Mouse (Mus musculus) kidney, embryonic 16.5 days (tissue): Measurements from ENCODE around the gene Itga9. TPM values are rescaled to one million over a fixed set of nuclear protein-coding genes. Genes with fewer than 3 reads are reported as not detected.

ENCODE experiments used
- ATAC-seq: fragments of 200-750 bp; cut with Nextera tagmentation; 2 replicates; pipeline ENCODE4 v1.8.0; 2017; ENCODE audit warnings: moderate TSS enrichment; ENCODE audit not compliant: low FRiP score, low TSS enrichment
- H3K27ac ChIP-seq: fragments of 300-500 bp; sonication (generic); 2 replicates; pipeline ENCODE4 v1.5.1; 2014; ENCODE audit warnings: low read length
- H3K27me3 ChIP-seq: fragments of 300-500 bp; sonication (generic); 2 replicates; pipeline ENCODE4 v1.6.1; 2014; ENCODE audit warnings: low read length, control low read depth, mixed read lengths; ENCODE audit not compliant: insufficient read depth
- H3K36me3 ChIP-seq: fragments of 300-500 bp; sonication (generic); 2 replicates; pipeline ENCODE4 v1.6.1; 2014; ENCODE audit warnings: low read length, control low read depth, mixed read lengths; ENCODE audit not compliant: insufficient read depth
- H3K4me1 ChIP-seq: fragments of 300-500 bp; sonication (generic); 2 replicates; pipeline ENCODE4 v1.6.1; 2014; ENCODE audit warnings: low read length, control low read depth, mixed read lengths; ENCODE audit not compliant: insufficient read depth
- H3K4me2 ChIP-seq: fragments of 300-500 bp; sonication (generic); replicated peaks from 2 replicates; pipeline ENCODE4 v1.6.1; 2014; ENCODE audit warnings: low read depth, low read length
- H3K4me3 ChIP-seq: fragments of 300-500 bp; sonication (generic); 2 replicates; pipeline ENCODE4 v1.5.1; 2014; ENCODE audit warnings: mild to moderate bottlenecking, low read length
- H3K9ac ChIP-seq: fragments of 300-500 bp; sonication (generic); replicated peaks from 2 replicates; pipeline ENCODE4 v1.6.1; 2014; ENCODE audit warnings: low read length
- H3K9me3 ChIP-seq: fragments of 300-500 bp; sonication (generic); 2 replicates; pipeline ENCODE4 v1.6.1; 2016; ENCODE audit warnings: low read length, control low read depth
- WGBS: fragments of 180-500 bp; shearing (Covaris S2); extraction: QIAGEN DNeasy Blood & Tissue Kit; methylation state at CpG from one replicate; pipeline ENCODE4 v1.1.7; 2014; 5-methylcytosine and 5-hydroxymethylcytosine counted together
- polyA plus RNA-seq: library from polyadenylated mRNA; unstranded; fragments of >200 nt; fragmentation: Nextera tagmentation; extraction: Ambion mirVana; gene quantifications from 2 replicates; pipeline ENCODE4 v1.2.1, GENCODE M21; 2015

The Itga9 gene
- polyA plus RNA-seq = 10.8 and 11.1 TPM in 2 replicates

DNA sequence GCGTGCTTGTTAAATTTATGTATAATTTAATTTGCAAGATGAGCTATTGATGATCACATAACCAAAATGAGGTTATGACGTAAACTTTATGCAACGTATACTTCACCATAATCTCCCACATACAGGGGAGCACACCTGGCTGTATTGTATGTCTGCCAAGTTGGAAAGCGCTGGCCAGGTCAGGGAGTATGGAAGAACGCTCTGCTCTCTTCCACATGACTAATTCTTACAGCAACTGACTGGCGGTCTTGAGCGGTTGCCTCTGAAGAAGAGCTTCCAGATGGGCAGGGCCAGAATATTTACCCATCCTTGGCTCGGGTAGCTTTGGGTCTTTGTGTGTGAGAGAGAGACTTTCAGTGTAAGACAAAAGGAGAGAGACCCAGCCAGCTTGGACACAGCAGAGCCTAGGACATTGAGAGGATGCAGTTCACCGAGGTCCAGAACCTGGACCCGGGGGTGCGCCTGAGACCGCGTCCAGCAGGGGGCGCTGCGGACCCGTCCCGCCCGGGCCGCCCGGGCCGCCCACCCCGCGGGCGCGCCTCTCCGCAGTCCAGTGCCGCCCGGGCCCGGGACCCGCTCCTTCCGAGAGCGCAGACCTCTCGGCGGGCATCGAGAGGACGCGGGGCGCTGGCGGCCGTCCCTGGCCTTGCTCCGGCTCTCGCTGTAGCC is at the start of gene Itga9:
Gene Itga9 (plus strand): TSS at position 543 of the 669 bp plus-strand sequence.
- H3K27me3 ChIP-seq = no peaks in the 10 kb centered on the region
- peaks cover 27% of the 10 kb centered on the region for H3K4me1 ChIP-seq
- ATAC-seq = peak; percentile 92
- H3K27ac ChIP-seq = peak within 1 kb of the TSS; percentile 77
- WGBS = 11% methylated on average over 32 of the region's 42 CpGs
- peak within 1 kb of the TSS; percentile 76 for H3K4me2 ChIP-seq
- no peaks in the 10 kb centered on the region for H3K36me3 ChIP-seq
- H3K9ac ChIP-seq = peak within 1 kb of the TSS; percentile 91
- no peaks in the 10 kb centered on the region for H3K9me3 ChIP-seq
- H3K4me3 ChIP-seq = peak within 1 kb of the TSS; percentile 78

DNA sequence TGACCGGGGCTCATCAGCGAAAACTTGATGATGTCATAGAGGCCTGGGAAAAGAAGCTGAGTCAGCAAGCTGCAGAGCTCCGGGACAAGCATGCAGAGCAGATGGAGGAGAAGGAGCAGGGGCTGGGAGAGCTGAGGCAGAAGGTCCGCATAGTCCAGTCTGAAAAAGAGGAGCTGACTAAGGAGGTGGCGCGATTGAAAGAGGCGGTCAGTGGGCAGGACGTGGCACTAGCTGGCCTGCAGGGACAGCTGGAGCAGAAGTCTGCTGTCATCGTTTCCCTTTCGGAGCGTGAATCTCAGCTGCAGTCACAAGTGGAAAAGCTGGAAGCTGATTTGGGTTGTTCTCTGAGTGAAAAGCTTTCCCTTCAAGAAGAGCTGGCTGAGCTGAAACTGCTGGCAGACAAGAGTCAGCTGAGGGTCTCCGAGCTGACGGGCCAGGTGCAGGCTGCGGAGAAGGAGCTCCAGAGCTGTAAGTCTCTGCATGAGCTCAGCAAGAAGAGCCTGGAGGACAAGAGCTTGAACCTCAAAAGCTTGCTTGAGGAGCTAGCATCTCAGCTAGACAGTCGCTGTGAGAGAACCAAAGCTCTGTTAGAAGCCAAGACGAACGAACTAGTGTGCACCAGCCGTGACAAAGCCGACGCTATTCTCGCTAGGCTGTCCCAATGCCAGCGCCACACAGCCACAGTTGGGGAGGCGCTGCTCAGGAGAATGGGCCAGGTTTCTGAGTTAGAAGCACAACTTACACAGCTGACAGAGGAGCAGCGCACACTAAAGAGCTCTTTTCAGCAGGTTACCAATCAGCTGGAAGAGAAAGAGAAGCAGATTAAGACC is 49.3 kb upstream of the Itga9 start:
- Histone ChIP-seq H3K9ac (no peak overlapping the region), H3K27ac (no peak overlapping the region), H3K4me2 (no peak overlapping the region), H3K27me3 (no peaks in the 10 kb centered on the region), H3K4me3 (no peak overlapping the region), H3K4me1 (no peaks in the 10 kb centered on the region), H3K9me3 (no peaks in the 10 kb centered on the region), H3K36me3 (peaks cover 68% of the 10 kb centered on the region)
- no peak for ATAC-seq
- WGBS = 83% methylated on average over 24 of the region's 24 CpGs

DNA sequence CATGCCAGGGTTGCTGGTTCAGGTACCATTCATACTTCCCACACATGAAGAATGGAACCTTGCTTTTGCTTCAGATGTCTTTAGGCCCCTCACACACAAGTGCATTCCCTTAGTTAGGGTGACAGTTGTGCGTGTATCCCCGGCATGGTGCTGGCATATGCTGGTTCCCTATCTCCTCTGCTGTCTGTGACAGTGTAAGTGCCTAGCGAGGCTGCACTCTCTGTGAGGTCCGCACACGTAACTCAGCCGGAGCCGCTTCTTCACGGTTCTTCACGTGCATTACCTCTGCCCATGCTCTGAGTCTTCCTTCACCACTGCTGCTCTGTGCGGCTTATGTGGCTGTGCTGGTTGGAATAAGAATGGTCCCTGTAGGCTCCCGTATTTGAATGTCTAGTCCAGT is 43.1 kb upstream of the Itga9 start:
- H3K4me2 ChIP-seq = no peak overlapping the region
- WGBS = 96% methylated on average over 11 of the region's 11 CpGs

DNA sequence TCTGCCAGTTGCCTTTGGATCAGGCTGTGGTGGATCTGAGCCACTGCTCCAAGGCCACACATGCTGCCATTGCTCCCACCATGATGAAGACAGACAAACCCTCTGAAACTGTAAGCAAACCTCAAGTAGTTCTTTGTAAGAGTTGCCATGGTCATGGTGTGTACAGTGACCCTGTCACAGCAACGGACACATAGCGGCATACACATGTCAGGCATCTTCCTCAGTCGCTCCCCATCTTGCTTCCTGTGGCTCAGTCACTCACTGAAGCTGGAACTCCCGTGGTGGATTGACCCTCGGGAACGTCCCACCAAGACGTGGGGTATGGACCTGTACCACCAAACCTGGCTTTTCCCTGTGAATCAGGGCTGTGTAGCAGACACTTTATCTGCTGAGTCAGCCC is 42.6 kb upstream of the Itga9 start:
- Histone ChIP-seq H3K27ac (no peak overlapping the region), H3K9ac (no peak overlapping the region), H3K27me3 (no peaks in the 10 kb centered on the region), H3K9me3 (no peaks in the 10 kb centered on the region), H3K36me3 (peaks cover 76% of the 10 kb centered on the region), H3K4me1 (no peaks in the 10 kb centered on the region), H3K4me2 (no peak overlapping the region), H3K4me3 (no peak overlapping the region)
- no peak for ATAC-seq
- WGBS = 84% methylated on average over 7 of the region's 7 CpGs

More for the DNA sequence above, 43.1 kb upstream of the Itga9 start:
- Histone ChIP-seq H3K27ac (no peak overlapping the region), H3K9me3 (no peaks in the 10 kb centered on the region), H3K36me3 (peaks cover 81% of the 10 kb centered on the region), H3K9ac (no peak overlapping the region), H3K27me3 (no peaks in the 10 kb centered on the region), H3K4me1 (no peaks in the 10 kb centered on the region), H3K4me3 (no peak overlapping the region)
- ATAC-seq = no peak

DNA sequence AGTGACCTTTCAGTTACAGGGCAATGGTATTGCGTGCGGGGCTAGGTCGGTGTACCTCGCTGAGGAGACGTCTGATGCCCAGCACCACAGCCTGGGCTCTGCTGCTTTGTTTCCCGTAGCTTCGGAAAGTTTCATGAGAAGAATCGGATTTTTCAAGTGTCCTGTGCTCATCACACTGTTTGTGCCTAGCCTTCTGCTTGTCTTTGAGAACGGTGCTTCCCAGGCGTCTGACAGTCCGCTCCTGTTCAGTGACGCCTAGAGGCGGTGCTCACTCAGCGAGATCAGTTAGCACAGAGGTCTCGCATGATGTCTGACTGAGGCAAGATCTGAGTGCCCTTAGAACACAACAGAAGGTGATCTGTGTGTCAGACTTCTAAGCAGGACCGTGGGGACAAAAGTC is 41.8 kb upstream of the Itga9 start:
- Histone ChIP-seq H3K27ac (no peak overlapping the region), H3K4me2 (no peak overlapping the region), H3K36me3 (peaks cover 74% of the 10 kb centered on the region), H3K4me3 (no peak overlapping the region), H3K9me3 (no peaks in the 10 kb centered on the region), H3K27me3 (no peaks in the 10 kb centered on the region), H3K9ac (no peak overlapping the region), H3K4me1 (no peaks in the 10 kb centered on the region)
- WGBS = 91% methylated on average over 16 of the region's 16 CpGs
- no peak for ATAC-seq

DNA sequence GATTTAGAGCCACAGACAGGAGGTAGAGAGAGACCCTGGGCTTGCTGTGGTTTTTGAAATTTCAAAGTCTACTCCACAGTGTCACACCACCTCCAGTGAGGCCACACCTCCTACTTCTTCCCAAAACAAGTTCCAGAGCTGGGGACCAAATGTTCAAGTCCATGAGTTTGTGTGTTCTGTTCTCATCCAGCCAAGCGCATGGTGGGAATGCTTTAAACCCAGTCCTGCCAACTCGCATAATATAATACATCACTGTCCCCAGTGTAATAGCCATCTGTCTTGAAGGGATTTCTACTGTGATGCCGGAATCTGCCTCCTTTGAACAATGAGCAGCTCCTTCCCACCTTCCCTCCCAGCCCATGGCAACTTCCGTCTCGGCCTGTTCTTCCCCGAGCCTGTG is 37.2 kb upstream of the Itga9 start:
- no peaks in the 10 kb centered on the region for H3K4me1 ChIP-seq
- WGBS = 93% methylated on average over 6 of the region's 6 CpGs

DNA sequence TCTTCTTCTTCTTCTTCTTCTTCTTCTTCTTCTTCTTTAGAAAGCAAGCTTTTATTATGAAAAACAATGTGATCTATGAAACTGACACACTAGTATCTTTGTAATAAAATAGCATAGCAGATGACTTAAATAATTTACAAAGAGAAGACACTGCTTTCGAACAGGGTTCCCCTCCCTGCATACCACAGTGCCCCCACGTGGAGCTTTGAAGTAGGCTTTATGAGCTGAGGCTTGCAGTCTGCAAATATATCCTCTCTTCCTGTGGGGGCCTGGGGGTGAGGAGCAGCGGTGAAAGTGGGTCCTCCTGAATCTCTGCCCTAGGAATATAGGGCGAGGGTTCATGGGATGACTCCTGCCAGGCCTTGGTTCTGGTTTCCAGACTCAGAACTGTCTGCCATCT is 35.6 kb upstream of the Itga9 start:
- no peak overlapping the region for H3K4me2 ChIP-seq
- ATAC-seq = no peak
- WGBS = 75% methylated on average over 4 of the region's 4 CpGs

More for the DNA sequence above, 37.2 kb upstream of the Itga9 start:
- no peaks in the 10 kb centered on the region for H3K27me3 ChIP-seq
- H3K4me3 ChIP-seq = no peak overlapping the region
- peaks cover 69% of the 10 kb centered on the region for H3K36me3 ChIP-seq
- H3K9me3 ChIP-seq = no peaks in the 10 kb centered on the region
- no peak overlapping the region for H3K27ac ChIP-seq
- no peak overlapping the region for H3K4me2 ChIP-seq
- no peak for ATAC-seq
- no peak overlapping the region for H3K9ac ChIP-seq

DNA sequence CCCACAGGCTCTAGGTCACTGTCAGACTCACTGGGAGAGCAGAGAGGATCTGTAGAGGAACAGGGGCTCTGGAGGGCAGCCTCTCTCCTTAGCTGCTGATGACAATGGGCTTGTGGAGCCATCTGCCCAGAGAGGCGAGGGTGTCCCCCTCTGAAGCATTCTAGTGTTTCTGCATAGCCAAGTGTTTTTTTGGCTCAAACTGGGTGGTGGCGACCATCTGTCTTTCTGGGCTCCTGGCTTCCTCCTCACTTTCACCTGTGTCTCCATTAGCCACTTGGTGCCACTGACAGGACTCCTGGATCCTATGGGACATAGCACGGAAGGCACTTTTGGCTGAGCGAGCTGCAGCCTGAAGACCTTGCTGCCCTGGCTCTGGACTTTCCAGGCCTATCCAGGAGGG is 34.8 kb upstream of the Itga9 start:
- Histone ChIP-seq H3K9ac (no peak overlapping the region), H3K9me3 (no peaks in the 10 kb centered on the region), H3K4me1 (no peaks in the 10 kb centered on the region), H3K4me2 (no peak overlapping the region), H3K4me3 (no peak overlapping the region), H3K27ac (no peak overlapping the region), H3K27me3 (no peaks in the 10 kb centered on the region), H3K36me3 (peaks cover 59% of the 10 kb centered on the region)
- no peak for ATAC-seq
- WGBS = 79% methylated on average over 4 of the region's 4 CpGs

More for the DNA sequence above, 35.6 kb upstream of the Itga9 start:
- Histone ChIP-seq H3K36me3 (peaks cover 64% of the 10 kb centered on the region), H3K4me1 (no peaks in the 10 kb centered on the region), H3K9me3 (no peaks in the 10 kb centered on the region), H3K27me3 (no peaks in the 10 kb centered on the region), H3K27ac (no peak overlapping the region), H3K9ac (no peak overlapping the region), H3K4me3 (no peak overlapping the region)

DNA sequence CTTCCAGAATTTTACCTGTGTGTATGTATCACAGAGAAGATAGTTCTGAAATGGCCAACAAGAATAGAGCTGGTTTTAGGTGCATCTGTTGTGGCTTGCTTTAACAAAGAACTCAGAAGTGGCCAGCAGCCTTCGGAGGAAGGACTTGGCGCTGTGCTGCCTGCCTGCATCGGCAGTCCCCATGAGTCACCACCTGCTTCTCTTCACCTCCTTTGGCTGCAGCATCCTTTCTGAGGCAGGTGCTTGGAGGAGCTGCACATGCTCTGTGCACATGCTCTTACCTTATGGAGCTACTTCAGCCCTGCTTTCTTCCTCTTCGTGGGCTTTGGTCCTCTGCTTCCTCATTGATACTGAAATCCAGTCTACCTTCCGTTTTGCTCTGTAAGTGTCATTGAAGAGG is 31.6 kb upstream of the Itga9 start:
- Histone ChIP-seq H3K36me3 (peaks cover 64% of the 10 kb centered on the region), H3K9ac (no peak overlapping the region), H3K4me2 (no peak overlapping the region), H3K27ac (no peak overlapping the region), H3K4me1 (no peaks in the 10 kb centered on the region), H3K27me3 (no peaks in the 10 kb centered on the region), H3K9me3 (no peaks in the 10 kb centered on the region), H3K4me3 (no peak overlapping the region)
- WGBS = 91% methylated on average over 5 of the region's 5 CpGs
- ATAC-seq = no peak

DNA sequence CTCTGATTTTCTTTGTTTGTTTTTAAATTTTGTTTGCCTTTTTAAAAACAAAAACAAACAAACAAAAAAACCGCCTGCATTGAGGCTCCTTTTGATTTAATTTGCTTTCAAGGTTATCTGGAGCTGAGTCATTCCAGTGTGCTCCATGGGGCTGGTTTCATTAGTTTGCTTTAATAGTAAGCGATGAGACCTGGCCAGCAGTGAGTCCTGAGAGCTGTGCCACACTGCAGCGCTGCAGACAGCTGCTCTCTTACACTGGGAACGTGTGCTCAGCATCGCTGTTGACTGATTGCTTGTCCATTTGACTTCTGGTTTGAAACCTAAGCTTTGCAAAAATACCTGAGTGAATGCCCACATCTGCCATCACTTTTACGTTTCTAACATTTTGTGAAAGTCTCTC is 26.1 kb upstream of the Itga9 start:
- H3K4me2 ChIP-seq = no peak overlapping the region
- 76% methylated on average over 6 of the region's 6 CpGs for WGBS
- H3K4me3 ChIP-seq = no peak overlapping the region
- no peaks in the 10 kb centered on the region for H3K4me1 ChIP-seq
- H3K9me3 ChIP-seq = no peaks in the 10 kb centered on the region
- ATAC-seq = no peak
- no peaks in the 10 kb centered on the region for H3K27me3 ChIP-seq
- no peak overlapping the region for H3K9ac ChIP-seq
- H3K27ac ChIP-seq = no peak overlapping the region
- H3K36me3 ChIP-seq = peaks cover 42% of the 10 kb centered on the region
